Mouse (Mus musculus) spleen, adult 2 months (tissue): ENCODE results near the gene Lmtk3.

Experiments
- CTCF ChIP-seq: fragments of 200-500 bp; IDR thresholded peaks from 2 replicates; pipeline ENCODE4 v1.5.1; 2011; ENCODE audit warnings: mild to moderate bottlenecking, inconsistent platforms; ENCODE audit not compliant: insufficient read depth, insufficient read length, insufficient replicate concordance; ENCODE audit errors: extremely low read depth
- POLR2A ChIP-seq: fragments of 200-500 bp; IDR thresholded peaks from 2 replicates; pipeline ENCODE4 v1.6.1; 2011; ENCODE audit warnings: low read depth, low read length, inconsistent platforms

DNA sequence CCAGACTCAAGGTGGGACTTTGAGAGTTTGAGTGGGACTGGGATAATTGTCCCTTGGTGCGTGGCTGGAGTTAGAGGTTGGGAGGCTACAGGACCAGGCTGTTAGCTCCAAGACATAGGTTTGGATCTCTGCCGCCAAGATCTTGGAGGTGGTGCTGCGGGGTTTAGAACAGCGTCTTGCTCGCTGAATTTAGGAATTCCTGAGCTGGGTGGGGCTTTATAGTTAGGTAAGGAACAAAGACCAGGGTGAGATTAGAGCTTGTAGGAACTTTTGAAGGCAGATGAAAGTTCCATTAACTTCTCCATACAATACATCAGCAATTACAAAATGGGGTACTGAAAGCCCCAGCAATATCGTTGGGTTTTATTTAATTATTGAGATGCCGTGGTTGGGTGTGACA lies 16.5 kb downstream of the Lmtk3 start:
- TF ChIP-seq CTCF (no peak), POLR2A (no peak)
